Mouse (Mus musculus) thymus, postnatal 36 days (tissue): ENCODE measurements around the gene Cdc42ep4.

Source experiments
- DNase-seq, 2 experiments: peaks; one replicate each; pipeline ENCODE4 v3.0.0; 2022; ENCODE audit warnings: mixed read lengths in 2 of 2

Gene Cdc42ep4

DNA sequence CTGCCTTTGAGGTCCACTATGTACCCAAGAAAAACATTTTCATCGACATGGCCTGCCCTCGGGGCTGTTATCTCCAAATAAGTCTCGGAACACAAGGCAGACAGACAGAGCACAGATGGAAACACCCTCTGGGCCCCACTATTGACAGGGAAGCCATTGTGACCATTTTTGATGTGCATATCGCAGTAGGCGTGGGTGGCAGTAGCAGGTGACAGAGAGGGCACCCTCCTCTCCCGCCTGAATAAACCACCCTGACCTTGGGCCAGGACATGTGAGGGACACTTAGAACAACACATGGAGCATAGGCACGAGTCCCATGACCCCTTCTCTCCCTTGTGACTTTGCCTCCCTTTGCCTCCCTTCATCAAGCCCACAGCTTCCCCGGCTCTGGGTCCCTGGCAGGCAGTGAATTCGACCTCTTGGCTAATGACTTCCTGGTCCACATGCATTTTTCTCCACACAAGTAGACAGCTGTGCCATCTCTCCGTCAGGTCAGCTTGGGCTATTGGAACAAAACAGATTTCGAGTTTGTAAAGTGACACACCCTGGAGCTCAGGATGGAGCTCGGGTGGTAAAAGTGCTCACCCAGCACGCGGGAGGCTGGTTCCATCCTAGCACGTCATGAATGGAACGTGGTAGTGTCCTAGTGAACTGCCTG lies 33.8 kb downstream of the Cdc42ep4 start:
- DNase-seq: no peak

- DNase-seq: no peak
Observed at GRCm38 (mm10) chr11:113716132-113716531, 35.5 kb downstream of the Cdc42ep4 start.

- DNase-seq: peak; percentile 44 to 52
Observed at GRCm38 (mm10) chr11:113715078-113715674, 36.5 kb downstream of the Cdc42ep4 start.

DNA sequence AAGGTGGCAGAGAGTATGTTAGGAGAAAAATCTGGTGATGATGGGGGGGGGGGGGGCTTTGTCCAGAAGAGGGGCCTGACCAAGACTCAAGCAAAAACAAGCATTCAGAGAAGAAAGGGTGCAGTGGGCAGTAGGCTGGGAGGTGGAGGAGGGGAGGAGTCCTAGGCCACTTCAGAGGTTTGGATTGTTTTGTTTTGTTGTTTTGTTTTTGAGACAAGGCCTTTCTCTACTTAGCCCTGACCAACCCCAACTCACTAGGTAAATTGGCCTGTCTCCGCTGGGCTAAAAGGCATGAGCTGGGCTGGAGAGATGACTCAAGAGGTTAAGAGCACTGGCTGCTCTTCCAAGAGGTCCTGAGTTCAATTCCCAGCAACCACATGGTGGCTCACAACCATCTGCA lies 40.6 kb downstream of the Cdc42ep4 start:
- no peak for DNase-seq

GRCm38 (mm10) chr11:113710257-113710777 lies 41.4 kb downstream of the Cdc42ep4 start:
- DNase-seq: peak; percentile 21 to 50

DNA sequence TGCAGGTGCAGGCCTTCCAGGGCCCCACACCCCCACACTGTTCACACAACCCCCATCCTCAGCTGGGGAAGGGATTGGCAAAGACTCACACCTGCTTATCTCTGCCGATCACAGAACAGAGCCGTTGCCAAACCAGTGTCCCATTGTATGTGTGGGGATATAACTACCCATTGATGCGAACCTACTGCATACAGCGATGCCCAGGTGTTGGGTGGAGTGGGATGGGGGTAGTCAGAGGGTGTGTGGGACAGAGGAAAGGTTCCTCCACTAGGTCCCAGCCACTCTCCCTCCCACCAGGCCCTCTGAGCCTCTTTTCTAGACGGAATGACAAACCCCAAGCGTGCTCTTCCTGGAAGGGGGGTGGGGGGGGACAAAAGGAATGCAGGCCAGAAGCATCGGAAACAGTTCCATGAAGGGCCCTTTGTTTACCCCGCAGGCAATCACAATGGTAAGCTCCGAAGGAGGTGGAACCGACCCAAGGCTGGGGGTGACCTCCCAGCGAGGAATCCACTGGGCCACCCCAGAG lies 41.9 kb downstream of the Cdc42ep4 start, which contains the start of gene Cpsf4l:
TSS of gene Cpsf4l (minus strand) at position 287 of the 526 bp plus-strand sequence.
- DNase-seq: peak; percentile 60 to 83

GRCm38 (mm10) chr11:113709272-113709671 lies 42.4 kb downstream of the Cdc42ep4 start:
- DNase-seq: no peak

DNA sequence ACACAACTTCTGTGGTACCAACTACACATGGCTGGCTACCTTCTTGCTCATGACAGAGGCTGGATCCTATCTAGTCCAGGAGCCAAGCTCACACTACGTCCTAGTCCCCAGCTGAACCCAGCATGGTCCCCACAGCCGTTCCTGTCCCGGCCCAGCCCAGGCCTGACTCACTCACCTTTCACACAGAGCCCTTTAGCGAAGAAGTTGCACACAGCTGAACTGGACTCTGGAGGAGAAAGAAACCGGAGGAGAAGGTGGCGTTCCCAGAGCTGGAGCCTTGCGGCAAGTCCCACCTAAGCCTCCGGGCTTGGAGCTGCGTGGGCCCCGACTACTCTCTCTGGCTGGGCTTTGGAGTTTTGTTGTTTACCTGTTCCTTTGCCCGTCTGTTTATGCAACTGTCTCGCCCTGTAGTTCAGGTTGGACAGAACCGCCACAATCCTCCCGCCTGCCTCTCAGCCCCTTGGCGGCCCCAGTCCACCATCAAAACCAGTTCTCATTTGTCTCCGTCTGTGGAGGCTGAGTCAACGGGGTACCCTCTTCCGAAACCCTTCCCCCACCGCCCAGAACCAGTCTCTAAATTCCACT lies 43.0 kb downstream of the Cdc42ep4 start:
- peak; percentile 11 to 23 for DNase-seq

GRCm38 (mm10) chr11:113705966-113706652 lies 45.6 kb downstream of the Cdc42ep4 start:
- no peak for DNase-seq

GRCm38 (mm10) chr11:113703758-113704157 lies 47.9 kb downstream of the Cdc42ep4 start:
- DNase-seq: peak; percentile 74 to 76

DNA sequence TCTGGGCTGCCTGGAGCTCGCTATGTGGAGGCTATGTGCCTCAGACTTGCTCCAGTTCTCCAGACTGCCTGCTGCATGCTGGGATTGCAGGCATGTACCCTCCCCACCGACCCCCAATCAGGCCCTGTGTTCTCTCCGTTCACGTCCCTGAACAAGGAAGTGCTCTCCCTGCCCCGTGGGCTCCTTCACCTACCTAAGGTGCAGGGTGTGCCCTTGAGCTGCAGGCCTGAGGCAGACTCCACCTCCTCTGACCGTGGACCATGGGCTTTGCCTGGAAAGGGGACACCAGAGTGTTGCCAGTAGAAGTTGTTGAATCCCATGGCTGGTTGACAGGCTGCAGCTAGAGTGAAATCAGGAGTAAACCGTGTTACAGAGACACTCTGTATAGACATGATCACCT lies 52.0 kb downstream of the Cdc42ep4 start:
- DNase-seq: no peak

GRCm38 (mm10) chr11:113698013-113698545 lies 53.6 kb downstream of the Cdc42ep4 start:
- no peak for DNase-seq

- no peak for DNase-seq
Observed at GRCm38 (mm10) chr11:113697571-113697970, 54.1 kb downstream of the Cdc42ep4 start.

- no peak for DNase-seq
Observed at GRCm38 (mm10) chr11:113691851-113692250, 59.8 kb downstream of the Cdc42ep4 start.

- no peak for DNase-seq
Observed at GRCm38 (mm10) chr11:113691318-113691717, 60.4 kb downstream of the Cdc42ep4 start.

DNA sequence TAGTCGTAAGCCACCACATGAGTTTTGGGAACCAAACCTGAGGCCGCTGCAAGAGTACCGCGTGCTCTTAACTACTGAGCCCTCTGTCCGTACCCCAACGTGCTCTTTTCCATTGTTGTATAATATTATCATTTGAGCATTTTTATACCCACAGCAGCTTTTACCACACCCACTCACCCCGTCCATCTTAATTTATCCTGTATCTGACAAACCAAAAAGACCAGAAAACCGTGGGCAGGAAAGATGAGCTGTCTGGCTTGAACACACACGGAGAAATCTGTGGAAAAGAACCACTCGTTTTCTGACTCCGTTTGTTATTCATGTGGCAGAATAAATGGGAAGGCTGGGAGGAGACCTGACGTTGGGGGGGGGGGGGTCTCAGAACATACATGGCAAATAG lies 61.2 kb downstream of the Cdc42ep4 start:
- no peak for DNase-seq

- DNase-seq: no peak
Observed at GRCm38 (mm10) chr11:113687031-113687430, 64.7 kb downstream of the Cdc42ep4 start.

- no peak for DNase-seq
Observed at GRCm38 (mm10) chr11:113684707-113685426, 66.8 kb downstream of the Cdc42ep4 start.

- peak; percentile 94 to 96 for DNase-seq
Observed at GRCm38 (mm10) chr11:113683957-113684706, 67.5 kb downstream of the Cdc42ep4 start, which contains the start of the genes Fam104a and D11Wsu47e. Gene Fam104a (minus strand): TSS chr11:113684155. Gene D11Wsu47e (plus strand): TSS chr11:113684412.

DNA sequence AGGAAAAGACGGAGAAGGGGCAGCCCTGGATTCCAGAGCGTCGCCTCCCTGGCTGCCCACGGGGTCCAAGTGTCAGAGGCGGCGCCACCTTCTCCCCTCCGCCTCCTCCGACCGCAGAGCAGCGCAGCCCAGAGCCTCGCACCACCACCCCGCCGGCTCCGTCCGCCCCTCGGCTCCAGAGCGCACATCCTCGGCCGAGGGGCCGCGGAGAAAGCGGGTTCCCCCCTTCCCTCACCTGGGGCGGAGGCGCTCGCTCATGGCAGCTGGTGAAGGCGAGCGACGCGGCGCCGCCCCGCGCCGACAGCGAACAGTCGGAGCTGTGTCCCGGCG lies 68.1 kb downstream of the Cdc42ep4 start:
- DNase-seq: no peak
